Mouse (Mus musculus) MN1 (cell line): ENCODE measurements around the gene Rab5b.
"Not testable (repeated sequence)": the region's sequence is repeated elsewhere in the genome, so short reads cannot be mapped to it uniquely, and the experiment has no call there.

Source experiments
- DNase-seq: peaks from one replicate; pipeline ENCODE4 v3.0.0-alpha.2; 2016; ENCODE audit warnings: low spot score

Rab5b gene

DNA sequence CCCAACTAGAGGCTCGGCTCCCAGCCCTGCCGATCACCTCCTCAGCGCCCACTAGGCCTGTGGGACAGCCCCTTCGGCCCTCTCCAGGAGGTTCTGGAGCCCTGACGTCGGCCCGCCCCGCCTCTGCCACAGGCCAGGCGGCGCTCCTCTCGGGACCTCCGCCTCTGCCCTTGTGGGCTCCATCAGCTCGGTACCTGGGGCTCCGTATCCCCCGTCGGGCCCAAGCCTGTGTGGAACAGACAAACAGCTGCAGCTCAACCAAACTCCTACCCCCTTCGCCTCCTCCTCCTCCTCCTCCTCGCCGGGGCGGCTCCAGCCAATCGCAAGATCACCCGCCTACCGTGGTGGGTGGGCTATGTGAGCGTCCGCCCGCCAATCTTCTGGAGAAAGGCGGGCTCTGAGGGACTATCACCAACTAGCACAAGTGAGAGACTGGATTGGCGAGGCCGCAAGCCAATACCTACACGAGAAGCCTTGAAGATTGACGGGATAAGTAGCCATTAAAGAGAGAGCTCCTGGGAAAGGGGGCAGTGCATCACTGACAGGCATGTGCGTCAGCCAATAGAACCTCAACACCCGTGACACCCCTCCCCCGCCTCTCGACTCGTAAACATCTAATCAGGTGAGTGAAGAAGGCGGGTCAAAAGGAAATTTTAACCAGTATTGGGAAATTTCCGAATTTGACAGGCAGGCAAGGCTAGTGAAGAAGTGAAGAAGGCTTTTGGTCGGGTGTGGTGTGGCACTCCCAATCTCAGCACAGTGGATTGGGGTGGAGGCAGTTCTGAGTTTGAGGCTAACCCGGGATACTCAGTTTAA, at the start of gene Rab5b:
Gene Rab5b (minus strand): TSS at position 273 of the 816 bp plus-strand sequence.
- peak; percentile 100 for DNase-seq

GRCm38 (mm10) chr10:128744680-128745601, 48.9 kb upstream of the Rab5b start, which contains the start of gene Dgka:
Gene Dgka (minus strand): TSS chr10:128744855.
- peak; percentile 73 for DNase-seq

GRCm38 (mm10) chr10:128744211-128744610, 48.1 kb upstream of the Rab5b start:
- DNase-seq: no peak

DNA sequence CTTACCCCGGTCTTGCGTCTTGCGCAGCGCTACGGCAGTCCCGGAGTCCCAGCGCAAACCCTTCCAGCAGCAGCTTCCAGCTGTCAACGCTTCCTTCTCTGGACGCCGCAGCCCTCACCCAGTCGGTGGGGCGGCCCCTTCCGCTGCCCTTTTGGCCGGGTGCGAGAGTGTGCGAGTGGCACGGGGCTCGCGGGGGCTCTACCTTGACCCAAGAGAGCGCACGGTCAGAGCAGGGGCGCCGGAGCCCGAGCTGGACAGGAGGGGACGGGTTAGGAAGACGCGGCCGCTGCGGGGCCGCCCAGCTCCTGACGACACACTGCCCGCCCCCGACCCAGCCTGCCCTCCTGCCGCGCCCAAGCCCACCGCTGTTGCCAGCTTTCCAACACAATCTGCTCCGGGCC, 47.7 kb upstream of the Rab5b start:
- DNase-seq: peak; percentile 82

- DNase-seq: peak; percentile 46
These were observed 47.2 kb upstream of the Rab5b start for GRCm38 (mm10) chr10:128743235-128743634.

DNA sequence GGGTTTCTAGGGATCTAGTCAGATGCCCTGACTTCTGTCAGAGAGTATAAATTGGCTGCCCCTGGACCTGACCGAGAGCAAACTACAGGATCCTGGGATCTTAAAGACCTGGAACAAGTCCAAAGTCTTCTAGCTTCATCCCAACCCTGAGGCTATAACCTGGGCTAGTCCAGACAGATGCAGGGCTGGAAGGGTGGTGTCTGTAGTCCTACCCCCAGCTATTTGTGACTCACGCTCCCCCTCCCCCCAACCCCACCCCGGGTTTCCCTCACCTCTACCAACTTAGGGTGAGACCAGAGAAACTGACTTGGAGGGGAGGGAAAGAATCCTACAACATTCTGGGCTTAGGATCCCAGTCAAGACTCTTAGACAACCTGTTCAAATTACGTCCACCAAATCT, 46.6 kb upstream of the Rab5b start:
- DNase-seq: no peak

DNA sequence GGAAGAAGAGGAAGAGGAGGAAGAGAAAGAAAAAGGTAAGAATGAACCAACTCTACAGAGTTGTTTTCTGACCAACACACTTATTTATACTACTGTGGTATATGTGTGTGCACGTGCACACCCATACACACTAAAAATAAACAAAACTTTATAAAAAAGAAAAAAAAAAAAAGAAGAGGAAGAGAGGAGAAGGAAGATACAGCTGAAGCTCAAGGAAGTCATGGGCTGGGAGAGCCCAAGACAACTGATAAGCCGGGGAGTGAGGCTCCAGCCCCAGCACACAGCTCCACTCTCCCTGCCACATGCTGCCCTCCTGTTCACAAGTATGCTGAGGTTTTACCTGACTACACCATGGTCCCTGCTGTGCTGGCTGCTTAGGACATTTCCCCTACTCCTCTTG, 44.2 kb upstream of the Rab5b start:
- DNase-seq: no peak

- peak; percentile 82 for DNase-seq
These were observed 41.4 kb upstream of the Rab5b start for GRCm38 (mm10) chr10:128737435-128737834.

- DNase-seq: no peak
These were observed 35.9 kb upstream of the Rab5b start for GRCm38 (mm10) chr10:128731992-128732391.

DNA sequence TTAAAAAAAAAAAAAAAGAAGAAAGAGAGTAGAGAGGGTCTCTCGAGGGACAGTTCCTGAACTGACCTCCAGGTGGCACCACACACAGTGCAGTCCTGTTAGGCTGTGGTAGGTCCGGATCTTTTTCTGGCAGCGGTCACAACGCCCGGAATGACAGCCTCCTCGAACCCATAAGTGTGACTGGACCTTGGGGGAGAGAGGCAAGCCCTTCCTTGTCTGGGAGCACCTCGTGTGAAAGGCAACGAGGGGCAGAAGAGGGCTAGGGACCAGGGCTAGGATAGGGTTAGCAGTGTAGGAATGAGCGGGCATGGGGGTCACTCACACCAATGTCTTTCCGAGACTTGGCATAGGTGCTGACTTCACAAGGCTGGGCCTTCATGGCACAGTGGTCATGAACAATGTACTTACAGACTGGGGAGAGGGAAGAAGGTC, 35.0 kb upstream of the Rab5b start:
- DNase-seq: peak; percentile 85

GRCm38 (mm10) chr10:128728059-128728458, 32.0 kb upstream of the Rab5b start:
- DNase-seq: no peak

- not testable (repeated sequence) for DNase-seq
These were observed 29.4 kb upstream of the Rab5b start for GRCm38 (mm10) chr10:128725466-128725865.

GRCm38 (mm10) chr10:128715559-128716537, 19.8 kb upstream of the Rab5b start:
- DNase-seq: no peak

DNA sequence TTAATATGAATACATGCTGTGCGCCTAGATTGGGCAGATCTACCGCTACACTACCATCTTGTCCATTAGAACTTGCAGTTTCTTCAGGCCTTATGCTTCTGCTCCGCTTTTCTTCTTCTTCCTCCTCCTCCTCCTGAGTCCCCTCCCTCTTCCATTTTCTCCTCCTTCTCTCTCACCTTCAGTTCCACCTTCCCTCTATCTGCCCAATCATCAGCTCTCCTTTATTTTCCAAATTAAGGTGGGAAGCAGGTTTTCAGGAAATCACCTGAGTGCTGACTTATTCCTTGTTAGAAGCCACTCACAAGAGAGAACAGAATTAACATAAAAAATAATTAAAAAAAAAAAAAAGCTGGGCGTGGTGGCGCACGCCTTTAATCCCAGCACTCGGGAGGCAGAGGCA, 15.3 kb upstream of the Rab5b start:
- not testable (repeated sequence) for DNase-seq

GRCm38 (mm10) chr10:128705317-128705693, 9.2 kb upstream of the Rab5b start:
- DNase-seq: peak; percentile 40

DNA sequence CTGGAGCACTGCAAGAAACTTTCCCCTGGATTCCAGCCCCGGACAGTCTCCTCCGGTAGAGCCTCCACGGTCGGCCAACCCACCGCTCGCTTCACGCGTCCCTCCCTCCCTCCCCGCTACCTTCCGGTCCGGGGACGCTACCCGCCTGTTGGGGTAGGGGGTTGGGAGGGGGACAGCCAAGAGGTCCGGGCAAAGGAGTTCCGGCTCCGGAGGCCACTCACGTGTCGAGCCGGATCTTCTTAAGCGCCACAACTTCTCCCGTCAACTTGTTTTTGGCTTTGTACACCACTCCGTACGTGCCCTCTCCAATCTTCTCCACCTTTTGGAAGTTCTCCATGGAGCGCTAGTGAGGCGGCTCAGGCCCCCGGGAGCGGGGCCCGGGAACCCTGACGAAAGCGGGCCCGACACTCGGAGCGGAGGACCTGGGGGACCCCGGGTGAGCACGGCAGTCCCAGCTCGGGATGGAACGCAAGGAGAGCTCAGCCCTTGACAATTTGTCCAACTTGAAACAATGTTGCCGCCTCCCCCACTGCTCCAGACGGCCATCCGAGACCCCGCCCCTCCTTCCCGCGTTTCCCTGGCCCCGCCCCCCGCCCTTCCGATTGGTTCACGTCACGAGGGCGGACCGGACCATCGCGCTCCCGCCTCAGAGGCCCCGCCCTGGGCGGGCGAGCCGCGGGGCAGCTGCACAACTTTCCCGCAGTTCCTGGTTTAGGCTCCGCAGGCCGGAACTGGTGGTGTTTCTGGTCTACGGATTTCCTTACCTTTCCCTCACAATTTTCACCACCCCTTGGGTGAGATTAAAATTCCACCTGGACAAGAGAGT, 8.6 kb upstream of the Rab5b start, which contains the start of gene Cdk2:
Gene Cdk2 (minus strand): TSS at position 541 of the 826 bp plus-strand sequence.
- peak; percentile 96 for DNase-seq

GRCm38 (mm10) chr10:128703895-128704294, 7.8 kb upstream of the Rab5b start, which contains the start of gene Pmel:
Gene Pmel (plus strand): TSS chr10:128704195.
- no peak for DNase-seq

DNA sequence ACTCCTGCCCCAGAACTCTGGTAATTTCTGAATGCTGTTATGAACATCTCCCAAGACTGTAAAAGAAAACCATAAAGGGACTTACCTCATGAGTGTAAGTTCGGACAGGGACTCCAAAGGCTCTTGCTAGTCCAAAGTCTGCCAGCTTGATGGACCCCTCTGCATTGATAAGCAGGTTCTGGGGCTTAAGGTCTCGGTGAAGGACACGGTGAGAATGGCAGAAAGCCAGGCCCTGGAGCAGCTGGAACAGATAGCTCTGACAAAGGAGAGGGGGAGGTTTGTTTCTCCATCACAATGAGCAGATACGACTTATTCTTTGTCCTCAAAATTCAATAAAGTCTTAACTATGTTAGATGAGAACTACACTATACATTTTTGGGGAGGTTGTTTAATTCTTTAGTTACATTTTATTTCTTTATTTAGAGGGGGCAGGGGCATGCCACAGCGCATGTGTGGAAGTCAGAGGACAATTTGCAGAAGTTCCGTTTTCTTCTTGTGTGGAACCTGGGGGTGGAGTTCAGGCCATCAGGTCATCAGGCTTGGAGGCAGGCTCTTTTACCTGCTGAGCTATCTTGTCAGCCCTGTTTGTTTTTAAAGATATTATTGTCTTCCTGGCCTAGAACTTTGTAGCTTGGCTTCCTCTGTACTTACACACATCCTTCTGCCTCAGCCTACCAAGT, 6.4 kb upstream of the Rab5b start:
- no peak for DNase-seq

DNA sequence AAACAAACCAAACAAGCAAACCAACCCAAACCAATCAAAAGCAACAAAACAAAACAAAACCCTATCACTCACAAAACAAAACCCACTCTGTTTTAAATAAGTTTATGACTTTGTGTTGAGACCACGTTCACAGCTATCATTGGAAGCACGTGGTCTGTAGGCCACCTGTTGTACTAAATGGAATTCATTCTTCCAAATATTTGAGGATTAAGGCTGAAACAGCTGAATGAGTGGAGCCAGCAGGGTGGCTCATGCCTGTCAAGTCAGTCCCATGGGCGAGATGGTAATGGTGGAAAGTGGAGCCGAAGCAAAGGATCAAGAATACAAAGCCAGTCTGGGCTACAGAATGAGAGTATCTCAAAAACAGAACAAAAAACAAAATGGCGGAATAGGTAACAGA, 4.6 kb upstream of the Rab5b start:
- no peak for DNase-seq

- DNase-seq: no peak
These were observed 3.5 kb upstream of the Rab5b start for GRCm38 (mm10) chr10:128699611-128700010.
